Mouse (Mus musculus) midbrain, postnatal 0 days (tissue): Measurements from ENCODE around the gene Creb3l1. TPM values are rescaled to one million over a fixed set of nuclear protein-coding genes. Genes with fewer than 3 reads are reported as not detected.

Source experiments
- ATAC-seq: fragments of 200-750 bp; cut with Nextera tagmentation; 2 replicates; pipeline ENCODE4 v1.8.0; 2017; ENCODE audit warnings: moderate number of reproducible peaks, mild to moderate bottlenecking, moderate TSS enrichment, moderate library complexity; ENCODE audit not compliant: low FRiP score
- DNase-seq: peaks from one replicate; pipeline ENCODE4 v3.0.0-alpha.2; 2015; ENCODE audit warnings: low spot score
- H3K27ac ChIP-seq: fragments of 300-500 bp; sonication (generic); 2 replicates; pipeline ENCODE4 v1.5.1; 2014; ENCODE audit warnings: low read depth, mild to moderate bottlenecking, low read length, mixed read lengths
- H3K27me3 ChIP-seq: fragments of 300-500 bp; sonication (generic); 2 replicates; pipeline ENCODE4 v1.6.1; 2014; ENCODE audit warnings: low read length, control low read depth, mixed read lengths; ENCODE audit not compliant: insufficient read depth
- H3K36me3 ChIP-seq: fragments of 300-500 bp; sonication (generic); 2 replicates; pipeline ENCODE4 v1.6.1; 2014; ENCODE audit warnings: low read length, control low read depth, mixed read lengths; ENCODE audit not compliant: insufficient read depth
- H3K4me1 ChIP-seq: fragments of 300-500 bp; sonication (generic); 2 replicates; pipeline ENCODE4 v1.6.1; 2014; ENCODE audit warnings: mild to moderate bottlenecking, control low read depth, antibody characterized with exemption, low read length, mixed read lengths; ENCODE audit not compliant: insufficient read depth
- H3K4me2 ChIP-seq: fragments of 300-500 bp; sonication (generic); 2 replicates; pipeline ENCODE4 v1.6.1; 2014; ENCODE audit warnings: low read depth, mild to moderate bottlenecking, low read length, mixed read lengths; ENCODE audit not compliant: poor library complexity, severe bottlenecking
- H3K4me3 ChIP-seq: fragments of 300-500 bp; sonication (generic); 2 replicates; pipeline ENCODE4 v1.5.1; 2014; ENCODE audit warnings: low read depth, mild to moderate bottlenecking, low read length, moderate library complexity
- H3K9ac ChIP-seq: fragments of 300-500 bp; sonication (generic); replicated peaks from 2 replicates; pipeline ENCODE4 v1.6.1; 2014; ENCODE audit warnings: mild to moderate bottlenecking, low read length, moderate library complexity, mixed read lengths; ENCODE audit not compliant: poor library complexity, severe bottlenecking
- H3K9me3 ChIP-seq: fragments of 300-500 bp; sonication (generic); 2 replicates; pipeline ENCODE4 v1.6.1; 2016; ENCODE audit warnings: low read length, control low read depth
- CTCF ChIP-seq: IDR thresholded peaks from 2 replicates; pipeline ENCODE4 v1.5.1; 2016; ENCODE audit warnings: antibody characterized with exemption, mild to moderate bottlenecking
- WGBS: fragments of 180-500 bp; shearing (Covaris S2); extraction: QIAGEN DNeasy Blood & Tissue Kit; methylation state at CpG from one replicate; pipeline ENCODE4 v1.1.7; 2014; 5-methylcytosine and 5-hydroxymethylcytosine counted together
- polyA plus RNA-seq: library from polyadenylated mRNA; unstranded; fragments of >200 nt; fragmentation: Nextera tagmentation; extraction: Ambion mirVana; gene quantifications from 2 replicates; pipeline ENCODE4 v1.2.1, GENCODE M21; 2015
- total RNA-seq: library from RNA; depleted of rRNA; stranded (reverse); fragments of >200 nt; gene quantifications from 2 replicates; pipeline ENCODE4 v1.2.3, GENCODE M21; 2014

The Creb3l1 gene
- total and polyA plus RNA-seq, 2 experiments from 2014 or later = 2.7 to 3.2 TPM

DNA sequence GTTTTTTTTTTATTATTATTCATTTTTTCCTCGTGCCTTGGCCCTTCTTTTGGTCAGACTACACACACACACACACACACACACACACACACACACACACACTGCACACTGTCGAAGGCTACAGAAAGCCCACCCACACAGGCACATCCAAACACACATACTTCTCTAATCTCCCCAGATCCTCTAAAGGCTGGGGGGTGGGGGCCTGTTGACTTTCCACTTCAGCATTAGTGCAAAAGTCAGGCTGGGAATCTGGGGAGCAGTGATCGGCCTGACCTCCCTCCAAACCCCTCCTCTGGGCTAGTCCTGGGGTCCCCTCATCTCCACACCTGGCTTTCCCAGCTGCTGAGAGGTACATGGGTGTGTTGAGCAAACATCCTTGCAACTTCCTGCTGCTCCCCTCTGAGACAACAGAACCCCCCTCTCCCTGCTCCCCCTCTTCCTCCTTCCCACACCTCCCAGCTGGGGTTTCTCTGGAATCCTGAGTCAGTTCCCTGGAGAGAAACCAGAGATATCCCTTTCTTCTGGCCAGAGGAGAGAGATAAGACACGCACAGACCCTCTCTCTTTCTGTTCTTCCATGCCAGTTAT lies 3.5 kb downstream of the Creb3l1 start:
- H3K27ac ChIP-seq = no peak overlapping the region
- H3K9ac ChIP-seq = no peak overlapping the region
- H3K4me3 ChIP-seq = no peak overlapping the region
- H3K9me3 ChIP-seq = no peaks in the 10 kb centered on the region
- DNase-seq (no peak), ATAC-seq (no peak)
- 58% methylated on average over 4 of the region's 4 CpGs for WGBS
- no peak for TF ChIP-seq CTCF
- H3K4me1 ChIP-seq = no peaks in the 10 kb centered on the region
- H3K27me3 ChIP-seq = no peaks in the 10 kb centered on the region
- H3K36me3 ChIP-seq = no peaks in the 10 kb centered on the region
- no peak overlapping the region for H3K4me2 ChIP-seq

DNA sequence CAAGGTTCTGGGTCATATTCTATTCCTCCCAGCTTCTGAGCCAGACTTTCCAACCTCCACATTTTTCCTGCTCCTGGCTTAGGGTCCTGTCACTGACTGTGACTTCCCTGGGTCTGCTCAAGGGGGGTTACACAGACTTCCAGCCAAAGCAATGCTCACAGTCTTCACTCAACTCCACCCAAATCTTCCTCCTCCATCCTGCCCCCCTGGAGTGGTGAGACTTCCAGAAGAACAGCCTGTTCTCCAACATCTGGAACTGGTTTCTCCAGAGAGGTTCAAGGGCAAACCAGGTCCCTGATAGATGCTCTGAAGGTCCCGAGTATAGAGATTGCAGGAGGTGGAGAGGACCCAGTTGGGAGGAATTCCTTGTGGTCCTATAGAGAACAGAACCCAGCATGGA lies 6.9 kb downstream of the Creb3l1 start:
- TF ChIP-seq CTCF = no peak
- WGBS = 100% methylated on average over 1 of the region's 1 CpGs

DNA sequence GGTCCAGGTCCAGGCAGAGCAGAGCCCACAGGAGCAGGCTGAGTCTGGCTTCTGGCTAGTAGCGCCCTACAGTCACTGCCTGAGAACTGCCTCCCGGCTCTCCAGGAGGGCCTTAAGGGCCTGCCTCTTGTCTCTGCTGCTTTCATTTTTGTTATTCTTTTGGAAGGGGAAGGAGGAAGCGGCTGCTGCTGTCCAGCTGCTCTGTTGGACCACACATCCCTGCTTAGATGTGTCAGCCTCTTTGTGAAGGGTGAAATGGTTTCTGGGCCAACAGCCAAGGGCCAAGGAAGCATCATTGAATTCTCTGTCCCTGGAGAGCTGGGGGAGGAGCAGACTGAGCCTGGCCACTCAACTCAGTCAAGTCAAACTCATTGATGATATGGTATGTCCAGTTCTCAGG lies 7.3 kb downstream of the Creb3l1 start:
- no peaks in the 10 kb centered on the region for H3K4me1 ChIP-seq

More for the DNA sequence above, 6.9 kb downstream of the Creb3l1 start:
- Histone ChIP-seq H3K27ac (no peak overlapping the region), H3K27me3 (no peaks in the 10 kb centered on the region; the same call in 1 of the 2 replicates), H3K36me3 (no peaks in the 10 kb centered on the region), H3K4me3 (no peak overlapping the region), H3K4me2 (no peak overlapping the region), H3K4me1 (no peaks in the 10 kb centered on the region), H3K9ac (no peak overlapping the region), H3K9me3 (no peaks in the 10 kb centered on the region)
- ATAC-seq (no peak), DNase-seq (no peak)

DNA sequence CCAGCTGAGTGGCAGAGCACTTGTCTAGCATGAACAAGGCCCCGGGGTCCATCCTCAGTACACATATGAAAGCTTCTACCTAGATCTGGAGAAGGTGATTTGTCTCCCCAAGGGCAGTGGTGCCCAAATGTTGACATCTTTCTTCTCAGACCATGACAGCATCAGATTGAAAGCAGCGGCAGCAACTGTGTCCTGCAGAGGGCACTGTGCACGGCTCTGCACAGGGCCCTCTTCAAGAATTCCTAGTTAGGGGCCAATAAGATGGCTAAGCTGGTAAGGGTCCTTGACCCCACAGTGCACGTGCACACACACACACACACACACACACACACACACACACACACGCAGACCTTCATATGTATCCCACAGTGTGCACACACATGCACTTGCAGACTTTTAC lies 9.4 kb downstream of the Creb3l1 start:
- Histone ChIP-seq H3K27ac (no peak overlapping the region), H3K4me3 (no peak overlapping the region), H3K4me1 (no peaks in the 10 kb centered on the region), H3K27me3 (no peaks in the 10 kb centered on the region; the same call in 1 of the 2 replicates), H3K9me3 (no peaks in the 10 kb centered on the region), H3K4me2 (no peak overlapping the region), H3K36me3 (no peaks in the 10 kb centered on the region), H3K9ac (no peak overlapping the region)
- TF ChIP-seq CTCF = peak; percentile 29; the same call in 1 of the 2 replicates
- 85% methylated on average over 5 of the region's 5 CpGs for WGBS
- DNase-seq (no peak), ATAC-seq (no peak)

More for the DNA sequence above, 7.3 kb downstream of the Creb3l1 start:
- H3K36me3 ChIP-seq = no peaks in the 10 kb centered on the region
- H3K9ac ChIP-seq = no peak overlapping the region
- H3K4me2 ChIP-seq = no peak overlapping the region
- H3K27me3 ChIP-seq = no peaks in the 10 kb centered on the region; the same call in 1 of the 2 replicates
- WGBS = 27% methylated on average over 3 of the region's 3 CpGs
- ATAC-seq = peak; percentile 68
- TF ChIP-seq CTCF = no peak
- H3K27ac ChIP-seq = no peak overlapping the region; the same call in 1 of the 2 replicates
- no peak overlapping the region for H3K4me3 ChIP-seq
- DNase-seq = peak; percentile 92
- no peaks in the 10 kb centered on the region for H3K9me3 ChIP-seq

DNA sequence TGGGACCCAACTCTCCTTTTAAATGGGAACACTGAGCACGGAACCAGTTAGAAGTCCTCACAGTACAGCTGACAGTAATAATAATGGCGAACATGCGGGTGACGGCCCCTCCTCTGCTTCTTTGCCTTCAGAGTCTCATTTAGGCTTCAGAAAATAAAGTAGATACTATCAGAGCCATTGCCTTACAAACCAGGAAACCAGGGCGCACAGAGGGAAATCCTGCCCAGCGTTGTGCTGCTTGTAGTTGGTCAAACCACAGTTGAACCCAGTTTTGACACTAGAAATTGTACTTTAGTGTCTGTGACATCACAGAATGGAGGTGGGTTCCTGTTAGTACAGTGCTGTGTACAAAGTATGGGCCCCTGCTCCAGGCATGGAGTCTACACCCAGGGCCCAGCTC lies 10.1 kb downstream of the Creb3l1 start:
- Histone ChIP-seq H3K27ac (no peak overlapping the region), H3K36me3 (no peaks in the 10 kb centered on the region), H3K27me3 (no peaks in the 10 kb centered on the region; the same call in 1 of the 2 replicates), H3K4me3 (no peak overlapping the region), H3K4me2 (no peak overlapping the region), H3K9me3 (no peaks in the 10 kb centered on the region), H3K4me1 (no peaks in the 10 kb centered on the region), H3K9ac (no peak overlapping the region)
- 86% methylated on average over 6 of the region's 6 CpGs for WGBS
- ATAC-seq (no peak), DNase-seq (no peak)
- TF ChIP-seq CTCF = no peak

DNA sequence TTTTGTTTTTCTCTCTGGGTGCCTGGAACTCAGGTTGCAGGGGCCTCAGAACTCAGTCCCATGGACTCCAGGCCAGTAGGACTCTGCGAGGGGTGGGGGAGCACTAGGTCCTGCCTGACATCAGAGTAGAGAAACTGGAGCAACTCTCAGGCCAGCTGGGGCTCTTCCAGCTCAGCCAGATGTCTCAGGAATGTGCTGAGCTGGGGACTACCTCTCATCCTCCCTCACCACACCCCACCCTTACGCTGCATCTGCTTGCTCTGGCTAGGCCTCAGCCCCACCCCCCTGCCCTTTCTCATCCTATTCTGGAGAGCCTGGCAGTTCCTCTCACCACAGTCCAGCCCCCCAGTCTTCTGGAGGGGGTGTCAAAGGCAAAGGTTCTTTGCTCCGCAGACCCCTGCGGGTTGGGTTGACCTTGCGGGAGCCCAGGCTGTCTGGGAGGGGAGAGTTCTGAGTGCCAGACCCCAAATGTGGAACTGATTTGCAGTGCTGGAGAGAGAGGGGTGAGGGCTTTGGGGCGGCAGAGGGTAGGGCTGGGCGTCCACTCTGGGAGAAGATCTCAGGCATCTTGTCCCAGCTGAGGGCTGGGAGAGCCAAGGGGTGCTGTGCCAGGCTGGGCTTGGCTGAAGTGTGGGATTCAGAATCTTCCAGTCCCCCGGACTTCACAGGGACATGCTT lies 11.4 kb downstream of the Creb3l1 start:
- H3K36me3 ChIP-seq = no peaks in the 10 kb centered on the region
- no peaks in the 10 kb centered on the region; the same call in 1 of the 2 replicates for H3K27me3 ChIP-seq
- H3K4me3 ChIP-seq = no peak overlapping the region
- H3K9me3 ChIP-seq = no peaks in the 10 kb centered on the region
- WGBS = 59% methylated on average over 8 of the region's 8 CpGs
- TF ChIP-seq CTCF = no peak
- peaks cover 3% of the 10 kb centered on the region; the same call in 1 of the 2 replicates for H3K4me1 ChIP-seq
- H3K27ac ChIP-seq = no peak overlapping the region
- H3K4me2 ChIP-seq = no peak overlapping the region
- no peak for ATAC-seq
- H3K9ac ChIP-seq = no peak overlapping the region
- DNase-seq = no peak
